Mouse (Mus musculus): ENCODE results near the gene Hdac9.

DNA sequence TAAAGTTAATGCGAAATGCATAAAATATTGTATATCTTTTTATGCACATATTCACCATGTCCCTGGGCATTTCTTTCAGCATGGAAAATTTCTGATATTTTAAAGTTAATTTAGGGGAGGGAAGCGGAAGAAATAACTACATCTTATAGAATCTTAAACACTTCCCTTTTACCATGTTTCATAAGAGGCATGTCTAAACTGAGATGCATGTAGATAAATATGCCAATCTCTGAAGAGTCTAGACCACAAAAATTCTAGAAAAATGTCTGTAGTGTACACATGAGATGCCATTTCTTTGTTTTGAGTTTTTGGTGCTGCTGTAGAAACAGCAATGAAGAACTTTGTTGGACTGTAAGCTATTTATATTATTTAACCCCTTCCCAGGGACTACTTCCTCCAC lies 192.6 kb downstream of the Hdac9 start:
- no peak for TF ChIP-seq CTCF (IDR thresholded peaks at IDR 0.05; ENCODE audit: low read depth)
- TF ChIP-seq EP300 (IDR thresholded peaks at IDR 0.05; ENCODE audit: low read depth): no peak
